Mouse (Mus musculus) heart, postnatal 4 days (tissue): ENCODE results near the gene Gm11559. TPM values are rescaled to one million over a fixed set of nuclear protein-coding genes. Genes with fewer than 3 reads are reported as not detected.
"Not testable (repeated sequence)": the region's sequence is repeated elsewhere in the genome, so short reads cannot be mapped to it uniquely, and the experiment has no call there.

Source experiments
- DNase-seq: peaks from one replicate; pipeline ENCODE4 v3.0.0; 2021
- total RNA-seq, 2 experiments: library from RNA; stranded (reverse); gene quantifications; 2 replicates each; pipeline ENCODE4 v1.2.3; 2021

Gene Gm11559
- total RNA-seq = not detected

DNA sequence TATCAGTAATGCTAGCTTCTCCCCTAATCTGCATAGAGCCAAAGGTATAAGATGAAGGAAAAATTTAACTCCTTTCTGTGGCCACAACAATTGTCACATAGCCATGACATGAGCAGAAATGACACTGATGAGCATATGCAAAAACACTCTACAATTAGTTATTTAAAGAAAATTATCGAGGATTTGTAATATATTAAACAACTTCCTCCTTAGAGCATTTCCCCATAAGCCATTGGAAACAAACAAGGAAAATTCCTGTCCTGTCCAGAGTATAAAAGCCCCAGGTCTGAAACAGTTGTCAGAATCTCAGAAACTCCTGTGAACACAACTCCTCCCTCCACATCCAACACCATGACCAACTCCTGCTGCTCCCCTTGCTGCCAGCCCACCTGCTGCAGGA is at the start of gene Gm11559:
TSS of gene Gm11559 (plus strand) at position 301 of the 400 bp plus-strand sequence.
- DNase-seq = not testable (repeated sequence)

- not testable (repeated sequence) for DNase-seq
Measured at GRCm38 (mm10) chr11:99815566-99815965, 48.7 kb upstream of the Gm11559 start, which contains the start of gene Gm11564. TSS of gene Gm11564 (minus strand) at chr11:99815666.

GRCm38 (mm10) chr11:99837966-99838365 is 26.3 kb upstream of the Gm11559 start, which contains the start of gene 2300003K06Rik:
TSS of gene 2300003K06Rik (minus strand) at chr11:99838066.
- DNase-seq = no peak

GRCm38 (mm10) chr11:99842185-99842584 is 22.1 kb upstream of the Gm11559 start:
- DNase-seq = no peak

- no peak for DNase-seq
Measured at GRCm38 (mm10) chr11:99846746-99847145, 17.5 kb upstream of the Gm11559 start.

GRCm38 (mm10) chr11:99851508-99851907 is 12.8 kb upstream of the Gm11559 start, which contains the start of gene Krtap4-16:
TSS of gene Krtap4-16 (minus strand) at chr11:99851608.
- DNase-seq = no peak

DNA sequence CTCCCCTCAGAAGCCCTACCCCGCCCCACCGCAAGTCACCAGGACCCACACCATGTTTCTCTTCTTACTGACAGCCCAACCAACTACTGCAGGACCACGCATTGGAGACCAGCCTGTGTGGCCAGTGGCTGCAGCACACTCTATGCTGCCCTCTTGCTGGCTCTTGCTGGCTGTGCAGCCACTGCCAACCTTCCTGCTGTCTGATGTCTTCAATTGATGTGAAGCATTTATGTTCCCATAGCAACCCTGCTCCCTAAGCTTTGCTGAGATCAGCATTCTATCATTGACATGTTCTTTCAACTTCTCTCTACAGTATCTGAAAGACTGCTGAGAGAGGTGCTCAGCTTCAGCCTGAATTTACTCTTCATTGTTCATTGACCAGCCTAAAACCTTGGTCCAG is 10.2 kb upstream of the Gm11559 start:
- DNase-seq = no peak

GRCm38 (mm10) chr11:99857617-99858016 is 6.7 kb upstream of the Gm11559 start, which contains the start of gene Gm11568:
TSS of gene Gm11568 (plus strand) at chr11:99857917.
- no peak for DNase-seq

DNA sequence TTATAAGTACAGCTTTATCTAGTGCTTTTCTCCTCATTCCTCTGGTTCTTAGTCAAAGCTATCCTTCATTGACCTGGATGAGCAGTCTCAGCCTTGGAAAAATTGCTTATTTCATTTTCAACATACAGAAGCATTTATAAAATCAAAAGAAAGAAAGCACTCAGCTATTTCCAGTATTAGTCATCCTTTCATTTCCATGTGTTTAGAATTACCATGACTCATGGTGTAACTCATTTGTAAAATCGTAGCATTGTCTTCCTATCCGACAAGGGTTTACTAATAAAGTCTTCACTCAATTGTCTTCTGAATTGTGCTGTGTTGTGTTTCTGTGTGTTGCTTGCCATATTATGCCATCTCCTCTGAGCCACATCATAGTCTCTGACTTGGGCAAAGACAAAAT is 5.5 kb upstream of the Gm11559 start:
- DNase-seq = no peak

DNA sequence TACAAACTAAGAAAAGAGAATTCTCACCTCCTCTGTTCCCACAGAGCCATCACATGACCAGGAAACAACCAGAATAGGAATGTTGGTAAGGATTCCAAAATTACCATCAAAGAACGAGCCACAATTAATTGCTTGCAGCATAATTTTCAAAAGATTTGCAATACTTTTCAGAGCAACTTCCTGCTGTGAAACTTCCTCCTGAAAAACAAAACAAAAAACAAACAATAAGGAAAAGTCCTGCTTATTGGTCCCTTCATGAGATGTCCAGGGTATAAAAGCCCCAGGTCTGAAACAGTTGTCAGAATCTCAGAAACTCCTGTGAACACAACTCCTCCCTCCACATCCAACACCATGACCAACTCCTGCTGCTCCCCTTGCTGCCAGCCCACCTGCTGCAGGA is 8.8 kb downstream of the Gm11559 start, which contains the start of gene Krtap9-1:
TSS of gene Krtap9-1 (plus strand) at position 301 of the 400 bp plus-strand sequence.
- not testable (repeated sequence) for DNase-seq

- DNase-seq = not testable (repeated sequence)
Measured at GRCm38 (mm10) chr11:99878887-99879286, 14.6 kb downstream of the Gm11559 start, which contains the start of gene Gm11567. TSS of gene Gm11567 (plus strand) at chr11:99879187.

DNA sequence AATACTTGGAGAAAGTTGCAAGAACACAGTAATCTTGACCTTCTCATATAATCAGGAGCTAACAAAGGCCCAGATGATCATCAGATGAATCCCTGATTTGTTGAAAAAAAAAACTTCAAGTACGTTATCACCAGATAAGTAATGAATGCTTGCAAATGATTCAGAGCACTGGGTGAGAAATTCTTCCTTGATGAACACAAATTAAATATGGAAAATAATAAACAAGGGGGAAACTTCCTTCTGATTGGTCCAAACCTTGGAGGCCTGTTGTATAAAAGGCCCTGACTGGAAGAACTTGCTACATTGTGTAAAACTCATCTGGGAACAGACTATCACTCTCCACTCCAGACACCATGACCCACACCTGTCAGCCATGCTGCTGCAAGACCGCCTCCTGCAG is 43.3 kb downstream of the Gm11559 start, which contains the start of gene Krtap31-1:
TSS of gene Krtap31-1 (plus strand) at position 301 of the 400 bp plus-strand sequence.
- DNase-seq = no peak

GRCm38 (mm10) chr11:99914451-99914850 is 50.2 kb downstream of the Gm11559 start, which contains the start of gene Gm11565:
TSS of gene Gm11565 (plus strand) at chr11:99914751.
- no peak for DNase-seq

Other genes starting within 250 kb of the Gm11559 start
- gene Krtap2-4, start 249.6 kb upstream of the Gm11559 start, total RNA-seq = not detected
- gene Gm11562, start 244.0 kb upstream of the Gm11559 start, total RNA-seq = not detected
- not detected for gene Krtap4-1, start 236.2 kb upstream of the Gm11559 start, total RNA-seq
- not detected for gene Krtap4-2, start 229.4 kb upstream of the Gm11559 start, total RNA-seq
- not detected for gene Krtap4-7, start 220.4 kb upstream of the Gm11559 start, total RNA-seq
- not detected for gene Gm11555, start 214.2 kb upstream of the Gm11559 start, total RNA-seq
- not detected for gene Gm11563, start 205.5 kb upstream of the Gm11559 start, total RNA-seq
- not detected for gene Krtap4-6, start 198.5 kb upstream of the Gm11559 start, total RNA-seq
- gene Gm14190, start 173.7 kb upstream of the Gm11559 start, total RNA-seq = not detected
- gene Gm14180, start 130.2 kb upstream of the Gm11559 start, total RNA-seq = not detected
- gene Gm11595, start 91.6 kb upstream of the Gm11559 start, total RNA-seq = not detected
- gene Krtap4-8, start 83.8 kb upstream of the Gm11559 start, total RNA-seq = not detected
- gene Krtap4-9, start 79.3 kb upstream of the Gm11559 start, total RNA-seq = not detected
- not detected for gene Gm11596, start 71.0 kb upstream of the Gm11559 start, total RNA-seq
- not detected for gene Gm11569, start 65.5 kb upstream of the Gm11559 start, total RNA-seq
- not detected for gene Gm11554, start 60.0 kb upstream of the Gm11559 start, total RNA-seq
- gene Krtap4-13, start 54.6 kb upstream of the Gm11559 start, total RNA-seq = not detected
- gene Gm11564, start 48.8 kb upstream of the Gm11559 start, total RNA-seq = not detected
- not detected for gene 2300003K06Rik, start 26.4 kb upstream of the Gm11559 start, total RNA-seq
- gene Krtap4-16, start 12.9 kb upstream of the Gm11559 start, total RNA-seq = not detected
- not detected for gene Gm11568, start 6.6 kb upstream of the Gm11559 start, total RNA-seq
- not detected for gene Krtap9-1, start 8.9 kb downstream of the Gm11559 start, total RNA-seq
- not detected for gene Gm11567, start 14.7 kb downstream of the Gm11559 start, total RNA-seq
- gene Krtap31-1, start 43.4 kb downstream of the Gm11559 start, total RNA-seq = not detected
- not detected for gene Gm11565, start 50.3 kb downstream of the Gm11559 start, total RNA-seq
- gene Krtap31-2, start 71.8 kb downstream of the Gm11559 start, total RNA-seq = not detected
- gene Krtap9-5, start 84.0 kb downstream of the Gm11559 start, total RNA-seq = not detected
- gene Krtap29-1, start 114.6 kb downstream of the Gm11559 start, total RNA-seq = not detected
- gene Krtap16-1, start 122.1 kb downstream of the Gm11559 start, total RNA-seq = not detected
- gene Krtap17-1, start 129.5 kb downstream of the Gm11559 start, total RNA-seq = not detected
- gene Krt33a, start 151.7 kb downstream of the Gm11559 start, total RNA-seq = not detected
- not detected for gene Krt33b, start 165.4 kb downstream of the Gm11559 start, total RNA-seq
- not detected for gene Krt34, start 177.1 kb downstream of the Gm11559 start, total RNA-seq
- gene Krt31, start 186.1 kb downstream of the Gm11559 start, total RNA-seq = not detected
- gene Krt32, start 223.8 kb downstream of the Gm11559 start, total RNA-seq = not detected
- not detected for gene Krt35, start 231.8 kb downstream of the Gm11559 start, total RNA-seq
- gene Krt36, start 241.2 kb downstream of the Gm11559 start, total RNA-seq = not detected